19 mouse cellular contexts compared by ENCODE assay signal in genomic region chr2:180962616-180963308, GRCm38 (mm10). TPM values are rescaled to one million over a fixed set of nuclear protein-coding genes. Genes with fewer than 3 reads are reported as not detected.
A peak's percentile ranks its signal among the peaks of the same experiment; 100 is the strongest.
DNase-seq lines count a peak whose midpoint lies in the region; TF ChIP-seq lines count a peak whose summit lies in the region.
"Had no signal": no experiment of that assay in that cellular context is flagged by ENCODE, and none has a peak within 500 bp of the region (broad histone marks: within the 10 kb centered on the region; RNA-seq: fewer than 3 reads in every experiment).

No protein-coding gene starts in this region.

- TF ChIP-seq POLR2A in kidney, adult 2 months (IDR thresholded peaks at IDR 0.05; ENCODE audit: low read depth, low read length) = no peak
- no peak for TF ChIP-seq POLR2A in MEL (IDR thresholded peaks at IDR 0.05; ENCODE audit: control insufficient read depth in 1 of 2, insufficient read depth in 1 of 2, low read depth in 1 of 2, low read length in 2 of 2, poor library complexity in 1 of 2)

- WGBS in kidney, adult 2 months = 70% methylated on average over 2 of the region's 2 CpGs

- H3K9me3 ChIP-seq in MEL (replicated peaks; ENCODE audit: insufficient read depth, low read length) = no peaks in the 10 kb centered on the region
- H3K9me3 ChIP-seq: embryonic facial prominence, embryonic 12.5 days; midbrain, embryonic 13.5 days had no signal

- TF ChIP-seq CTCF in kidney, adult 2 months (conservative IDR thresholded peaks at IDR 0.05; ENCODE audit: insufficient read depth, insufficient read length, low read depth, low read length) = no peak
- no peak for TF ChIP-seq CTCF in MEL (IDR thresholded peaks at IDR 0.05 in 2 of 3, conservative IDR thresholded peaks at IDR 0.05 in 1 of 3; ENCODE audit: control insufficient read depth in 1 of 3, insufficient read depth in 1 of 3, low read depth in 2 of 3, low read length in 3 of 3, poor library complexity in 1 of 3, severe bottlenecking in 1 of 3)

- H3K79me2 ChIP-seq in MEL (ENCODE audit: control insufficient read depth, insufficient read depth, low read length, poor library complexity) = peaks cover 7% of the 10 kb centered on the region

- H3K36me3 ChIP-seq in kidney, adult 2 months (ENCODE audit: control insufficient read depth, insufficient read depth, low read length) = no peaks in the 10 kb centered on the region
- peaks cover 0 to 9% of the 10 kb centered on the region in 2 experiments; a peak in 1 of 4 replicates for H3K36me3 ChIP-seq in MEL (ENCODE audit: control insufficient read depth in 1 of 2, insufficient read depth in 2 of 2, low read length in 2 of 2)
- H3K36me3 ChIP-seq: embryonic facial prominence, embryonic 12.5 days; midbrain, embryonic 13.5 days had no signal

- no peak overlapping the region for H3K9ac ChIP-seq in MEL (ENCODE audit: control insufficient read depth, low read depth, low read length, poor library complexity, severe bottlenecking)
- H3K9ac ChIP-seq: embryonic facial prominence, embryonic 12.5 days; hindbrain, embryonic 14.5 days; midbrain, embryonic 13.5 days had no signal

- TF ChIP-seq EP300 in MEL (IDR thresholded peaks at IDR 0.05; ENCODE audit: low read depth in 1 of 2, low read length in 2 of 2) = no peak; a peak in 1 of 4 replicates

- no peak overlapping the region for H3K4me3 ChIP-seq in kidney, adult 2 months (ENCODE audit: insufficient read depth, low read depth, low read length)
- no peak overlapping the region for H3K4me3 ChIP-seq in MEL (ENCODE audit: control insufficient read depth in 1 of 2, insufficient read depth in 1 of 2, low read depth in 2 of 2, low read length in 2 of 2)
- H3K4me3 ChIP-seq: embryonic facial prominence, embryonic 12.5 days; midbrain, embryonic 13.5 days had no signal

- no peaks in the 10 kb centered on the region for H3K4me1 ChIP-seq in kidney, adult 2 months (ENCODE audit: control insufficient read depth, insufficient read depth, low read length)
- H3K4me1 ChIP-seq in MEL (ENCODE audit: control insufficient read depth in 1 of 2, insufficient read depth in 2 of 2, low read length in 2 of 2) = peaks cover 0 to 7% of the 10 kb centered on the region in 2 experiments; a peak in 1 of 4 replicates
- H3K4me1 ChIP-seq: embryonic facial prominence, embryonic 12.5 days had no signal

- no peak for TF ChIP-seq RAD21 in MEL (IDR thresholded peaks at IDR 0.05; ENCODE audit: low read depth, low read length)

- H3K27me3 ChIP-seq in kidney, adult 2 months (replicated peaks; ENCODE audit: control insufficient read depth, insufficient read depth, low read length) = no peaks in the 10 kb centered on the region
- peaks cover 3 to 4% of the 10 kb centered on the region in 2 experiments; a peak in 3 of 4 replicates for H3K27me3 ChIP-seq in MEL (ENCODE audit: control insufficient read depth in 1 of 2, insufficient read depth in 2 of 2, low read length in 2 of 2)
- H3K27me3 ChIP-seq: embryonic facial prominence, embryonic 12.5 days; midbrain, embryonic 13.5 days had no signal

- no peak overlapping the region for H3K27ac ChIP-seq in kidney, adult 2 months (ENCODE audit: insufficient read depth, low read depth, low read length)
- H3K27ac ChIP-seq in MEL (ENCODE audit: control insufficient read depth, low read depth, low read length) = no peak overlapping the region
- H3K27ac ChIP-seq: embryonic facial prominence, embryonic 12.5 days; hindbrain, embryonic 14.5 days; macrophage; midbrain, embryonic 13.5 days had no signal

- peak; percentile 58 for DNase-seq in adrenal gland, adult 2 months
- DNase-seq in adrenal gland, postnatal 4 days (ENCODE audit: low spot score in 2 of 2) = no peak
- DNase-seq in kidney, adult 2 months = peak; percentile 28
- no peak for DNase-seq in kidney, postnatal 4 days
- DNase-seq in MEL (ENCODE audit: low read depth, low spot score) = no peak
- peak; percentile 32 for DNase-seq in kidney, postnatal 14 days
- DNase-seq in B cell, adult 2 months = no peak
- no peak for DNase-seq in cerebellum, adult 18-20 months
- DNase-seq: adrenal gland, postnatal 25 days; heart, adult 11 months; right cerebral cortex, postnatal 4 days had no signal

TF ChIP-seq in MEL, 35 proteins besides CTCF, POLR2A, EP300 and RAD21:
- TF ChIP-seq BHLHE40 (IDR thresholded peaks at IDR 0.05; ENCODE audit: borderline replicate concordance, low read depth, low read length) (peak; percentile 30; the same call in 1 of the 2 replicates), TCF12 (IDR thresholded peaks at IDR 0.05; ENCODE audit: low read depth, low read length) (no peak), GATA1 (IDR thresholded peaks at IDR 0.05; ENCODE audit: low read depth, low read length) (0 out of 2 replicates have a peak, but pooled peaks have one; percentile 25), RCOR1 (IDR thresholded peaks at IDR 0.05; ENCODE audit: low read depth, low read length) (peak; percentile 56; the same call in 1 of the 2 replicates)

RNA-seq across cellular contexts. Expression of gene Arfgap1, which starts 4.3 kb away (rescaled TPM):
- 10 to 100 TPM; 42.6 to 44.7 TPM for total RNA-seq in adrenal gland, adult 2 months (2021)
- 49.2 and 49.4 TPM in 2 replicates for polyA plus RNA-seq in adrenal gland, adult 2 months (2012; rRNA removed)
- 10 to 100 TPM; 87.0 to 93.3 TPM for total RNA-seq in adrenal gland, postnatal 4 days (2021)
- 35.6 and 38.9 TPM in 2 replicates for polyA plus RNA-seq in kidney, adult 2 months (2012; rRNA removed)
- total RNA-seq in MEL (2012; rRNA removed) = 39.3 and 50.5 TPM in 2 replicates
- polyA plus RNA-seq in MEL (2012; ENCODE audit: insufficient read depth in 1 of 2, insufficient read length in 2 of 2, low read depth in 1 of 2, low replicate concordance in 2 of 2, missing spikeins in 1 of 2) = 10 to 100 TPM in 1 of 2 experiments, not detected in 1; 57.1 TPM

RNA-seq across cellular contexts. Expression of gene Nkain4, which starts 8.3 kb away (rescaled TPM):
- total RNA-seq in adrenal gland, adult 2 months (2021) = 1 to 10 TPM; 5.0 to 9.5 TPM
- polyA plus RNA-seq in adrenal gland, adult 2 months (2012; rRNA removed) = 11.9 and 14.3 TPM in 2 replicates
- total RNA-seq in adrenal gland, postnatal 4 days (2021) = 10 to 100 TPM in 1 of 2 experiments, 1 to 10 TPM in 1; 8.8 to 12.6 TPM
- 2.0 and 3.7 TPM in 2 replicates for polyA plus RNA-seq in kidney, adult 2 months (2012; rRNA removed)
- total RNA-seq in MEL (2012; rRNA removed) = not detected in 2 replicates
- not detected for polyA plus RNA-seq in MEL (2012; ENCODE audit: insufficient read depth in 1 of 2, insufficient read length in 2 of 2, low read depth in 1 of 2, low replicate concordance in 2 of 2, missing spikeins in 1 of 2)
- polyA plus RNA-seq: macrophage had no signal

RNA-seq across cellular contexts. Expression of gene Col20a1, which starts 23.6 kb away (rescaled TPM):
- 1 to 10 TPM; 1.6 to 3.3 TPM for total RNA-seq in adrenal gland, adult 2 months (2021)
- polyA plus RNA-seq in adrenal gland, adult 2 months (2012; rRNA removed) = 4.3 and 5.4 TPM in 2 replicates
- total RNA-seq in adrenal gland, postnatal 4 days (2021) = 1 to 10 TPM; 5.6 to 6.3 TPM
- polyA plus RNA-seq in kidney, adult 2 months (2012; rRNA removed) = 1.2 and 1.3 TPM in 2 replicates
- total RNA-seq in MEL (2012; rRNA removed) = 0.13 and 0.23 TPM in 2 replicates
- under 1 TPM in 1 of 2 experiments, not detected in 1; 0.40 TPM for polyA plus RNA-seq in MEL (2012; ENCODE audit: insufficient read depth in 1 of 2, insufficient read length in 2 of 2, low read depth in 1 of 2, low replicate concordance in 2 of 2, missing spikeins in 1 of 2)

RNA-seq across cellular contexts. Expression of gene Birc7, which starts 33.9 kb away (rescaled TPM):
- not detected for total RNA-seq in adrenal gland, adult 2 months (2021)
- not detected in 2 replicates for polyA plus RNA-seq in adrenal gland, adult 2 months (2012; rRNA removed)
- not detected for total RNA-seq in adrenal gland, postnatal 4 days (2021)
- not detected in 2 replicates for polyA plus RNA-seq in kidney, adult 2 months (2012; rRNA removed)
- not detected in 2 replicates for total RNA-seq in MEL (2012; rRNA removed)
- not detected for polyA plus RNA-seq in MEL (2012; ENCODE audit: insufficient read depth in 1 of 2, insufficient read length in 2 of 2, low read depth in 1 of 2, low replicate concordance in 2 of 2, missing spikeins in 1 of 2)
- total RNA-seq: adrenal gland, postnatal 25 days; left cerebral cortex, adult 8-10 months had no signal
- polyA plus RNA-seq: embryonic facial prominence, embryonic 12.5 days; limb, embryonic 14.5 days; macrophage; testis, adult 2 months; urinary bladder, adult 2 months had no signal

RNA-seq across cellular contexts. Expression of gene Ythdf1, which starts 42.0 kb away (rescaled TPM):
- total RNA-seq in adrenal gland, adult 2 months (2021) = 10 to 100 TPM; 41.8 to 57.9 TPM
- polyA plus RNA-seq in adrenal gland, adult 2 months (2012; rRNA removed) = 18.1 and 29.5 TPM in 2 replicates
- 10 to 100 TPM; 58.7 to 64.4 TPM for total RNA-seq in adrenal gland, postnatal 4 days (2021)
- 33.9 and 34.8 TPM in 2 replicates for polyA plus RNA-seq in kidney, adult 2 months (2012; rRNA removed)
- 33.0 and 36.8 TPM in 2 replicates for total RNA-seq in MEL (2012; rRNA removed)
- polyA plus RNA-seq in MEL (2012; ENCODE audit: insufficient read depth in 1 of 2, insufficient read length in 2 of 2, low read depth in 1 of 2, low replicate concordance in 2 of 2, missing spikeins in 1 of 2) = 10 to 100 TPM in 1 of 2 experiments, not detected in 1; 72.2 TPM

Comparison
In these comparisons a context has a peak if more than half of its experiments do, and no peak if none do; other contexts are left out.
1. DNase-seq: peak in adrenal gland, adult 2 months (single experiment), kidney, adult 2 months (single experiment) and kidney, postnatal 14 days (single experiment); none in adrenal gland, postnatal 4 days (0 of 2), kidney, postnatal 4 days (0 of 2), MEL (single experiment), B cell, adult 2 months (0 of 2) and cerebellum, adult 18-20 months (0 of 2).